Mouse (Mus musculus): ENCODE data around the gene Dnah9.
A peak's percentile ranks its signal among the peaks of the same experiment; 100 is the strongest.

The Dnah9 gene

GRCm38 (mm10) chr11:66167801-66168651, at the start of gene Dnah9:
TSS of gene Dnah9 (minus strand) at chr11:66168551.
- peak in 1 of 2 experiments; percentile 1 for DNase-seq (ENCODE audit: low spot score in 2 of 2)

GRCm38 (mm10) chr11:66188627-66189287, 20.4 kb upstream of the Dnah9 start:
- no peak for DNase-seq (ENCODE audit: low spot score in 2 of 2)

- no peak for DNase-seq (ENCODE audit: low spot score in 2 of 2)
Measured at GRCm38 (mm10) chr11:66188146-66188545, 19.8 kb upstream of the Dnah9 start.

- DNase-seq (ENCODE audit: low spot score in 2 of 2) = no peak
Measured at GRCm38 (mm10) chr11:66177781-66178180, 9.4 kb upstream of the Dnah9 start.

- no peak for DNase-seq (ENCODE audit: low spot score in 2 of 2)
Measured at GRCm38 (mm10) chr11:66164022-66164421, 4.3 kb downstream of the Dnah9 start.

- DNase-seq (ENCODE audit: low spot score in 2 of 2) = no peak
Measured at GRCm38 (mm10) chr11:66140631-66141252, 27.6 kb downstream of the Dnah9 start.

- no peak for DNase-seq (ENCODE audit: low spot score in 2 of 2)
Measured at GRCm38 (mm10) chr11:66134826-66135225, 33.5 kb downstream of the Dnah9 start.

GRCm38 (mm10) chr11:66126150-66126549, 42.2 kb downstream of the Dnah9 start:
- no peak for DNase-seq (ENCODE audit: low spot score in 2 of 2)

GRCm38 (mm10) chr11:66124496-66124895, 43.9 kb downstream of the Dnah9 start:
- no peak for DNase-seq (ENCODE audit: low spot score in 2 of 2)

- no peak for DNase-seq (ENCODE audit: low spot score in 2 of 2)
Measured at GRCm38 (mm10) chr11:66122017-66122416, 46.3 kb downstream of the Dnah9 start.

- DNase-seq (ENCODE audit: low spot score in 2 of 2) = no peak
Measured at GRCm38 (mm10) chr11:66083663-66084254, 84.6 kb downstream of the Dnah9 start.

GRCm38 (mm10) chr11:66072921-66073320, 95.4 kb downstream of the Dnah9 start:
- no peak for DNase-seq (ENCODE audit: low spot score in 2 of 2)

GRCm38 (mm10) chr11:66058956-66059355, 109.4 kb downstream of the Dnah9 start:
- DNase-seq (ENCODE audit: low spot score in 2 of 2) = no peak

GRCm38 (mm10) chr11:66051294-66051693, 117.1 kb downstream of the Dnah9 start:
- no peak for DNase-seq (ENCODE audit: low spot score in 2 of 2)

- no peak for DNase-seq (ENCODE audit: low spot score in 2 of 2)
Measured at GRCm38 (mm10) chr11:66049146-66049545, 119.2 kb downstream of the Dnah9 start.

- no peak for DNase-seq (ENCODE audit: low spot score in 2 of 2)
Measured at GRCm38 (mm10) chr11:66046594-66047193, 121.7 kb downstream of the Dnah9 start.

GRCm38 (mm10) chr11:66043635-66044034, 124.7 kb downstream of the Dnah9 start:
- DNase-seq (ENCODE audit: low spot score in 2 of 2) = no peak

GRCm38 (mm10) chr11:66042531-66042930, 125.8 kb downstream of the Dnah9 start:
- DNase-seq (ENCODE audit: low spot score in 2 of 2) = no peak

GRCm38 (mm10) chr11:66025728-66026127, 142.6 kb downstream of the Dnah9 start:
- no peak for DNase-seq (ENCODE audit: low spot score in 2 of 2)

- no peak for DNase-seq (ENCODE audit: low spot score in 2 of 2)
Measured at GRCm38 (mm10) chr11:65975871-65976270, 192.5 kb downstream of the Dnah9 start.

GRCm38 (mm10) chr11:65930796-65931195, 237.6 kb downstream of the Dnah9 start:
- DNase-seq (ENCODE audit: low spot score in 2 of 2) = no peak

GRCm38 (mm10) chr11:65930359-65930758, 238.0 kb downstream of the Dnah9 start:
- DNase-seq (ENCODE audit: low spot score in 2 of 2) = no peak

Data from spleen, postnatal 14 days (tissue).